Mouse (Mus musculus): ENCODE data around the gene Ms4a6c. TPM values are rescaled to one million over a fixed set of nuclear protein-coding genes. Genes with fewer than 3 reads are reported as not detected.
"Not testable (repeated sequence)": the region's sequence is repeated elsewhere in the genome, so short reads cannot be mapped to it uniquely, and the experiment has no call there.

The Ms4a6c gene
- total RNA-seq, 4 experiments from 2014 or later: 0.78 to 2.2 (median 1.3) TPM

DNA sequence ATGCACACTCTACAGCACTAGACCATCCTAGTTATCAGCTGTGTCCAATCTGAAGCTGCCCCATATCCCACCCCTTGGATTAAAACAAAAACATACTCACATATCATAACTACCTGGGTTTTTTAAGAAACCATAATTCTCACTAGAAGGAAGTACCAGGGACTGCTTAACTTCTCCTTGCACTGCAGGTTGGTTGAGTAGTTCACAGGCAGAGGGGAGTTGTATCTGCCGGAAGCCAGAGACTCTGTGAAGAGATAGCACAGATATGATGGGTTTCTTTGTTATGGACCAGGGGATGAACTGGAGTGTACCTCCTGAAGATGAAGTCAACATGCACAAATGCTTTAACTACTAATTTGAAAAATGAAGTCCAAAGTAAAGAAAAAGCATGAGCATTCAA lies 31.6 kb downstream of the Ms4a6c start:
- no peak for DNase-seq (ENCODE audit: low spot score in 2 of 2)

DNA sequence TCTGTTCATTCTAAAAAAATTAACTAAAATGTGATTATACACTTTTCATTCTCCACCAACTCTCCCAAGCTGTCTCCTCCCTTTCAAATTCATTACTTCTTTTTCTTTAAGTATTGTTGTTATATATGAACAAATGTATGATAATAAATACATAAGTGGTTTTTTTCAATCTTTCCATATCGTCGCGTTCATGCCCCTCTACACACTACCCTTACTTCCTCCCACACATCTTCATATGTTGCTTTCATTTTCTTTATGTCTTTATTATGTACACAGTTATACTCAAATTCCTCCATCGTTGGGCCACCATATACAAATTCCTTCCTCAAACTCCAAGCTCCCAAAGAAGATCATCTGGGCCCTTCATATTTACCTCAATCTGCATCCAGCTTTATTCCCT lies 32.2 kb downstream of the Ms4a6c start:
- no peak for DNase-seq (ENCODE audit: low spot score in 2 of 2)

DNA sequence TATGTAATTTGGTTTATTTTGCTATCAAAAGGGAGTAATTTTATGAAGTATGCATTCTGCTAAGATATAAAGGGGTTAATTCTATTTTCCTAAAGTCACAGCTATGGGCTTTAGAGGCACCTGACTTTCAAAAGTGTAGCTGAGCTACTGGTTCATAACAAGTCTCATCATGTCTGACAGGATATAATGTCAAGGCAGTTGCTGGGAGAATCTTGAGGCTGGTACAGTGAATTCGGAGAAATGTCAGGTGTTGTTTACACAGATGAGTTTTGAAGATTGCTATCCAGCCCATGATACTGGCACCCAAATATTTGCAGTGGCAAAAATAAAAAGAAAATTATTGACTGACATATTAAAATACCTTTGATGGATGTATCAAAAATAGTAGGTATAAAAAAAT lies 35.7 kb downstream of the Ms4a6c start:
- no peak for DNase-seq (ENCODE audit: low spot score in 2 of 2)

DNA sequence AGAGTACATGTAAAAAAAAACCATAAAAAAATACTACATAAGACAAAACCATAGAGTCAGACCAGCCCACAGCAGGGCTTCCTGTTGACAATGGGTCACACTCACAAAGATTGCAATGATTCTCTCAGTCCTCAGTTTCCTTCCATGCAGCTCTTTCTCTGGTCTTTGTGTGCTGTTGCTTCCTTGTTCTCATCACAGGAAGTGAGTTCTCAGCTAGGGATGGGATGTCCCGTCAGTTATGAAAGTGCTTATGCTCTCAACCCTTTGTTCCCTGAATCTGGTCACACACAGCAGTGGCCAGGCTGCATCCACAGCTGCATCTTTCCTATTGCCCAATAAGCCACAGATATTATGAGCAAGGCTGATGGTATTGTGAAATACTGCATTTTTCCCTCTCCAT lies 44.3 kb downstream of the Ms4a6c start:
- no peak for DNase-seq (ENCODE audit: low spot score in 2 of 2)

DNA sequence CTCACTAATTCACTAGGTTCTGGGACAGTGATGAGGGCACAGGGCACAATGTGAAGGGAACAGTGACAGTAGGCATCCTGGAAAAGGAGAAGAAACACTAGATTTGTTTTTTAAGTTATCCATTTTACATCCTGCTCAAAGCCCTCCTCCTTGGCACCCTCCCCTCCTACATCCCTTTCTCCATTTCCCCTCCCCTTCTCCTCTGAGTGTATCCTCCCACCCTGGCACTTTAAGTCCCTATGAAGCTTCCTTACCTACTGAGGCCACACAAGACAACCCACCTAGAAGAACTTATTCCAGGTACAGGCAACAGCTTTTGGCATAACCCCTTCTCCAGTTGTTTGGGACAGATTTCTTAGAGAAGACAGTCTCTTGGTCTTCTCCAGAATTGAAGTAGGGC lies 47.1 kb downstream of the Ms4a6c start, which contains the start of gene Ms4a6b:
TSS of gene Ms4a6b (plus strand) at position 267 of the 400 bp plus-strand sequence.
- DNase-seq (ENCODE audit: low spot score in 2 of 2): no peak

DNA sequence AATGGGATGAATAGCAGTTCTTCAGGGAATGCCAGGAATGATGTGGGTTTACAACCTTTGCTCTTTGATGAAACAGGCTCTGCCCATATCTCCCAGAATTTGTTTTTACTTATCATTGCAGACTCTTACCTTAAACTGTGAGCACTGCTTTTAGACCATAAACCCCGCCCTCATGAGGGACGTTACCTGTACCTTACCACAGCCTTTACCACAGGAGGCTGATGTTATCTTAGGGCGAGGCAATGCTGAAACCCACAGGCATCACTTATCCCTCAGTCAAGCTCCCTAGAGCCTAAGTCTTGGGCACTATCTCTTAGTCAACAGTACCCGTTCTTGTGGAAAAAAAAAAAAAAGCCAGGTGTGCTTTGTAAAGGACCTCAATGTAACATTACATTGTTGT lies 47.7 kb downstream of the Ms4a6c start:
- DNase-seq (ENCODE audit: low spot score in 2 of 2): no peak

DNA sequence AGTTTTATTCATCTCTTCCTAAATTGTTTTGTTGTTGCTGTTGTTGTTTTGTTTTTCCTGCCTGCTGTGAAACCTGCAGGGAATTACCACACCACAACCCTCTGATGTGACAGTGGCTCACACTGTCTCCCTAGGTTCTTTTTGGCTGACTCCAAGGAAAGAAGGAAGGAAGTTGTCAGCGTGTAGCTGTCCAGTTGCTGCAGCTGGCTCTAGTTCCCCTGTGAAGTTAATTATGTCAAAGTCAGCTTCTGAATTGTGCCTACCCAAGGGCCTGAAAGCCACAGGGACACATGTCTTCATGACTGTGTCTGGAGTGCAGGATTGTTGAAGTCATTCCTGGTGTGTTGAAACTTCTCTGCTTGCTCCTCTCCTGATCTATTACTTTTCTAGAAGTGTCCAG lies 48.2 kb downstream of the Ms4a6c start:
- DNase-seq (ENCODE audit: low spot score in 2 of 2): not testable (repeated sequence)

DNA sequence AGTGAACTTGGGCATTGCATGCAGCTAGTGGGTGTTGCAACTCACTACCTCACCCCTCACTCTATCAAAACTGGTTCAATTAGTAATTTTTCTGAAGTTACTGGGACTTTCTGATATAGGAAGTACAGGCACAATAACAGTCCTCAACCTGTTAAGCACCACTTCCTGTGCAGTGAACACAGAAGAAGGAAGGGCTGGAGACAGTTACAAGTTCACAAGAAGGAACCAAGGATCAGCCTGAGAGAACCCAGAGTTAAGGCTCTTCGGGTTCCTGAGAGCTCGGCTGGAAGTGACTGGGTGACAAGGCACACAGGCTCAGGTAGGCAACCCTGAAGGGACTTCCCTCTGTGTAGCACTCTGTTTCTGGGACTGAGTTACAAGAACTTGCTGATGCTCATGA lies 49.2 kb downstream of the Ms4a6c start:
- DNase-seq (ENCODE audit: low spot score in 2 of 2): not testable (repeated sequence)

DNA sequence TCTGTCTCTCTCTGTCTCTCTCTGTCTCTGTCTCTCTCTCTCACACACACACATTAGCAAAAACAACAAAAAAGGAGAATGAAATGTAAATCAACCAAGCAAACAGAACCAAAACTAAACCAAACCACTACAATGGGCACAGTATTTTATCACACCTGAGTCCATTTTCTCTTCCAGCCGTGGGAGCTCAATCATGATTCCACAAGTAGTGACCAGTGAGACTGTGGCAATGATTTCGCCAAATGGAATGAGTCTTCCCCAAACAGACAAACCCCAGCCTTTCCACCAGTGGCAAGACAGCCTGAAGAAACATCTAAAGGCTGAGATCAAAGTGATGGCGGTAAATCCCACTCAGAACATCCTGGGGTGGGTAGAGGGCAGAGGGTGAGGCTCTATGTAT lies 51.0 kb downstream of the Ms4a6c start:
- no peak for DNase-seq (ENCODE audit: low spot score in 2 of 2)

Other genes starting within 250 kb of the Ms4a6c start
- not detected for gene Ms4a12, start 236.9 kb upstream of the Ms4a6c start, total RNA-seq (2022)
- not detected for gene Ms4a1, start 203.1 kb upstream of the Ms4a6c start, total RNA-seq (2022)
- not detected for gene Ms4a5, start 185.5 kb upstream of the Ms4a6c start, total RNA-seq (2022)
- under 1 TPM in 1 of 4 experiments, not detected in 3; 0.11 TPM for gene Ms4a14, start 154.9 kb upstream of the Ms4a6c start, total RNA-seq (2022)
- gene Ms4a7, start 133.2 kb upstream of the Ms4a6c start, total RNA-seq (2022): 1 to 10 TPM in 1 of 4 experiments, not detected in 3; 1.6 TPM
- 1 to 10 TPM in 1 of 4 experiments, under 1 TPM in 1, not detected in 2; 0.68 to 1.6 TPM for gene Ms4a4a, start 93.8 kb upstream of the Ms4a6c start, total RNA-seq (2022)
- under 1 TPM in 1 of 4 experiments, not detected in 3; 0.53 TPM for gene Ms4a4c, start 64.6 kb upstream of the Ms4a6c start, total RNA-seq (2022)
- 1 to 10 TPM in 1 of 4 experiments, not detected in 3; 1.4 TPM for gene Ms4a4b, start 25.8 kb upstream of the Ms4a6c start, total RNA-seq (2022)
- gene Gm8369, start 16.6 kb downstream of the Ms4a6c start, total RNA-seq (2022): 1 to 10 TPM in 1 of 4 experiments, under 1 TPM in 3; 0.28 to 1.3 (median 0.65) TPM
- 1 to 10 TPM in 2 of 4 experiments, under 1 TPM in 2; 0.57 to 3.3 (median 1.3) TPM for gene Ms4a6b, start 47.1 kb downstream of the Ms4a6c start, total RNA-seq (2022)
- gene Ms4a4d, start 67.4 kb downstream of the Ms4a6c start, total RNA-seq (2022): not detected
- gene Ms4a6d, start 135.5 kb downstream of the Ms4a6c start, total RNA-seq (2022): 1 to 10 TPM in 3 of 4 experiments, under 1 TPM in 1; 0.98 to 2.5 (median 2.3) TPM
- gene Ms4a2, start 154.4 kb downstream of the Ms4a6c start, total RNA-seq (2022): under 1 TPM in 1 of 4 experiments, not detected in 3; 0.40 TPM
- gene Ms4a3, start 171.5 kb downstream of the Ms4a6c start, total RNA-seq (2022): not detected
- gene Oosp2, start 191.2 kb downstream of the Ms4a6c start, total RNA-seq (2022): not detected
- gene Oosp1, start 221.8 kb downstream of the Ms4a6c start, total RNA-seq (2022): not detected
- not detected for gene Oosp3, start 227.7 kb downstream of the Ms4a6c start, total RNA-seq (2022)

Data from left cerebral cortex, adult 8-10 months (tissue).